Mouse (Mus musculus) left cerebral cortex, adult 6 months (tissue): ENCODE measurements around the gene Abcf1. TPM values are rescaled to one million over a fixed set of nuclear protein-coding genes. Genes with fewer than 3 reads are reported as not detected.

Experiments
- long read RNA-seq, 2 experiments: library from polyadenylated mRNA; unstranded; transcript quantifications; one replicate each; pipeline ENCODE4 v2.0.0; 2019 to 2020
- polyA plus RNA-seq: library from polyadenylated mRNA; unstranded; fragments of <200 nt; fragmentation: Nextera tagmentation; gene quantifications from 2 replicates; pipeline ENCODE4 v1.2.3, GENCODE M21; 2021

Gene Abcf1
- polyA plus RNA-seq = 50.2 and 50.3 TPM in 2 replicates
- long read RNA-seq, experiment 1, transcript Abcf1-201 (23 exons, 3,161 nt) = major isoform, 68 of 140 reads
- long read RNA-seq, experiment 1, partial matches to known transcripts = 48 of 140 reads
- long read RNA-seq, experiment 1, other reads (novel, unspliced or antisense) = 23 of 140 reads
- long read RNA-seq, experiment 2, transcript Abcf1-201 (23 exons, 3,161 nt) = major isoform, 6 of 82 reads
- long read RNA-seq, experiment 2, partial matches to known transcripts = 64 of 82 reads
- long read RNA-seq, experiment 2, other reads (novel, unspliced or antisense) = 12 of 82 reads

GRCm38 (mm10) chr17:35969418-35970389 is at the start of gene Abcf1:
Gene Abcf1, minus strand, starts transcription at chr17:35969761.

DNA sequence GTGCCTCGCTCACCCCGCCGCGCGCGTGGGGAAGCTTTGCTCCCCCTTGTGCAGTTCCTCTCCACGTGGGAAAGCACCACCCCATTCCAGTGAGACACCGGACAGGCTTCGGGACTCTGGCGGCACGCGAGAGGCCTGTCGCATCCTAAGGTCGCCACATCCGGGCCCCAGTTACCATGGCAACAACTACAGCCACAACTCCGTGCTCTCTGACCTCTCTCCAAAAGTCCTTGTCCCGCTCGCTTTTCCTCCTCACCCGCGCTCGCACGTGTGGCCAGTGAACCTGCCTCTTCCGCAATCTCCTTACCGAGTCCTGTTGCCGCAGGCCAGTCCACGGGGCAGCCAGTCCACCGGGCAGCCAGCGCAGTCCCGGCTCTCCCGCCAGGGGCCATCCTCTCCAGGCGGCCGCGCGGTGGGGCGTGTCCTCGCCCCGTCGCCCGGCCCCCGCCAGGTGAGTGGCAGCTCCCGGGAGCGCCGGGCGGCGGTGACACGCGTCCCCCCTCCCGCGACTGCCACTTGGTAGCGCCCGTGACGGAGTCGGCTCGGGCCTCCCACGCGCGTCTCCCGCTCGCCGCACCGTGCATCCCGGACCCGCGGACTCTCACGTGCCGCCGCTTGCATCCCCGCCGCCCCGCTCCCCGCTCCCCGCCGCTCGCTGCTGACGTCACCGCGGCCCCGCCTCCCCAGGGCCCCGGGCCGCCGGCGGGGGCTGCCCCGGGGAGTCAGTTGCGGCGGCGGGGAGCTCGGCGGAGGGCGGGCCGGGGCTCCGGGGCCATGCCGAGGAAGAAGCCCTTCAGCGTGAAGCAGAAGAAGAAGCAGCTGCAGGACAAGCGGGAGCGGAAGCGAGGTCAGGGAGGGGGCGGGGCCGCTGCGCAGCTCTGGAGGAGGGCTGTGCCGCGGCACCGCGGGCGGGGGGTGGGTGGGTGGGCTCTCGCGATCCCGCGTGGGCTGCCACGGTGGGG is 10.1 kb upstream of the Abcf1 start, which contains the start of the genes Gnl1 and Prr3:
Gnl1 (plus strand) TSS at position 451 of the 962 bp plus-strand sequence.
Prr3 (minus strand) TSS at position 836 of the 962 bp plus-strand sequence.

DNA sequence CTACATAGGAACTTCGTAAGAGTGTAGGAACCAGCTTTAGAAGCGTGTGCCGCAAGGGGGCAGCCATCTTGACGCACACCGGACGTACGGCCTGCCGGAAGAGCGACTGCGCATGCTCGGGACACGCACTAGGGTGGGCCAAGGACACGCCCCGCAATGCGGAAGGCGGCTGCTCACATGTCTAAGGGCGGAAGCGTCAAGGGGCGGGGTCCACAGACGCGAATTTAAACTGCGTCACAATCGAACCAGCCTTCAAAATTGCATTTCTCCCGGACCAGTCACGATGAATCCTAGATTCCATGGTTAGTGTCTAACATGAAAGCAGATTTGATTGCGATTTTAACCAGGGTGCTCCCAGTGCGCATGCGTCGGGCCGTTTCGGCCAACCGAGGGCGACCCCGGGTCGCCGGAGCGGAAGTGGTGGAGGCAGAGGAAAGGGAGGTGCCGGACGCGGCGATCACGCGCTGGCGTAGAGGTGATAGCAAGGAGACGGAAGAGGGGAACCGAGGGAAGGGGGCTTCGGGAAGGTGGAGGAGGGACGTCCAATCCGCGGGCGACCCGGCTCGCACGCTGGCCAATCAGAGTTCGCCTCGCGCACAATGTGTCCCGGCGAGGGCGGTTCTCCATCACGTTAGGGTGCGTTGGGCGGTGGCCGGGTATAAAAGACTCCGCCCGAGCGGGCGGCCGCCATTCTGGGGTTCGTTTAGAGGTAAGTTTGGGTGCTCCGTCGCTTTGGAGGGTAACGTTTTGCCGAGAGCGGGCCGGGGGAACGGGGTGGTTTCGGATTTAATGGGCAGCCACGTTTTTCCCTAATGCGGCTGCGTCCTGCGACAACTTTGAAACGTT is 53.0 kb downstream of the Abcf1 start, which contains the start of the genes Mrps18b and Ppp1r10:
Mrps18b (minus strand) TSS at position 93 of the 846 bp plus-strand sequence.
Ppp1r10 (plus strand) TSS at position 138 of the 846 bp plus-strand sequence.

DNA sequence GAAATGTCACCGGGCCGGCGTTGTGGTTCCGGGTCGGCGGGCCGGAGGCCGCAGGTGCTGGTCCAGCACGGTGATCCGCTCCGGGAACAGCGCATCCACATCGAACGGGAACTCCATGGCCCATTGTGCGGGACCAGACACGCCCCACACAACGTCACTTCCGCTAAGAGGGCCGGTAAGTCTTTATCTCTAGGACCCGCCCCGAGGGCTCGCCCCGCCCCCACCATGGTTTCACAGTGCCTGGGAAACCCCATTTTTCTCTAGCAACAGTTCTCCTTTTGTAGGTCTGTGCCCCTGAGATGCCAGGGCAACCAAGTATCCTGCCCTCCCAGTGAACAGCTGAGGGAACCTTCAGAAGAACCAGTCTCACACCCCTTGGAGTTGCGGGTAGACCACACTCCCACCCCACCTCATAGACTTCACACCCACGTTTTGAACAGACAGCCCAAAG is 59.6 kb downstream of the Abcf1 start, which contains the start of gene Atat1:
Atat1 (minus strand) TSS at position 157 of the 451 bp plus-strand sequence.

Other genes starting within 250 kb of the Abcf1 start
- 11.2 and 18.9 TPM in 2 replicates for gene Ier3, start 148.1 kb downstream of the Abcf1 start, polyA plus RNA-seq
- gene Flot1, start 146.5 kb downstream of the Abcf1 start, polyA plus RNA-seq = 142 and 144 TPM in 2 replicates
- 596 and 663 TPM in 2 replicates for gene Tubb5, start 131.5 kb downstream of the Abcf1 start, polyA plus RNA-seq
- 2.9 and 4.1 TPM in 2 replicates for gene Mdc1, start 128.2 kb downstream of the Abcf1 start, polyA plus RNA-seq
- 4.0 and 4.1 TPM in 2 replicates for gene Nrm, start 108.4 kb downstream of the Abcf1 start, polyA plus RNA-seq
- 0.97 and 6.2 TPM in 2 replicates for gene Ppp1r18, start 104.2 kb downstream of the Abcf1 start, polyA plus RNA-seq
- 9.6 and 13.1 TPM in 2 replicates for gene Dhx16, start 89.9 kb downstream of the Abcf1 start, polyA plus RNA-seq
- gene 2310061I04Rik, start 72.3 kb downstream of the Abcf1 start, polyA plus RNA-seq = 59.1 and 90.8 TPM in 2 replicates
- gene Atat1, start 59.7 kb downstream of the Abcf1 start, polyA plus RNA-seq = 34.2 and 50.5 TPM in 2 replicates
- 65.1 and 66.8 TPM in 2 replicates for gene Mrps18b, start 53.4 kb downstream of the Abcf1 start, polyA plus RNA-seq
- gene Ppp1r10, start 53.3 kb downstream of the Abcf1 start, polyA plus RNA-seq = 16.6 and 18.5 TPM in 2 replicates
- 23.8 and 41.5 TPM in 2 replicates for gene Gnl1, start 10.1 kb upstream of the Abcf1 start, polyA plus RNA-seq
- gene Prr3, start 10.5 kb upstream of the Abcf1 start, polyA plus RNA-seq = 12.1 and 12.4 TPM in 2 replicates
- 2.5 and 3.0 TPM in 2 replicates for gene H2-T24, start 50.8 kb upstream of the Abcf1 start, polyA plus RNA-seq
- 24.6 and 34.7 TPM in 2 replicates for gene H2-T23, start 63.1 kb upstream of the Abcf1 start, polyA plus RNA-seq
- 21.2 and 21.4 TPM in 2 replicates for gene H2-T22, start 73.0 kb upstream of the Abcf1 start, polyA plus RNA-seq
- not detected in 2 replicates for gene Gm6034, start 73.2 kb upstream of the Abcf1 start, polyA plus RNA-seq
- not detected in 2 replicates for gene Gm11127, start 88.6 kb upstream of the Abcf1 start, polyA plus RNA-seq
- 0.06 TPM in 1 of 2 replicates, not detected in the other for gene Gm19684, start 151.9 kb upstream of the Abcf1 start, polyA plus RNA-seq
- not detected in 2 replicates for gene Gm7030, start 159.7 kb upstream of the Abcf1 start, polyA plus RNA-seq
- 0.39 TPM in 1 of 2 replicates, not detected in the other for gene Gm8909, start 198.8 kb upstream of the Abcf1 start, polyA plus RNA-seq
- not detected in 2 replicates for gene H2-T3, start 220.5 kb upstream of the Abcf1 start, polyA plus RNA-seq